Comparison of ENCODE assay signal across 12 mouse cellular contexts in genomic region chr11:62220756-62221510, GRCm38 (mm10). TPM values are rescaled to one million over a fixed set of nuclear protein-coding genes. Genes with fewer than 3 reads are reported as not detected.
DNase-seq lines count a peak whose midpoint lies in the region; ATAC-seq and TF ChIP-seq lines count a peak whose summit lies in the region.
"Had no signal": no experiment of that assay in that cellular context is flagged by ENCODE, and none has a peak within 500 bp of the region (broad histone marks: within the 10 kb centered on the region; RNA-seq: fewer than 3 reads in every experiment).

No protein-coding gene starts in this region.

- H3K4me3 ChIP-seq in liver, adult 2 months (ENCODE audit: insufficient read depth, low read depth, low read length) = no peak overlapping the region
- no peak overlapping the region for H3K4me3 ChIP-seq in myocyte
- no peak overlapping the region for H3K4me3 ChIP-seq in forebrain, embryonic 15.5 days
- H3K4me3 ChIP-seq: neural tube, embryonic 12.5 days had no signal

- H3K9me3 ChIP-seq in forebrain, embryonic 15.5 days = no peaks in the 10 kb centered on the region
- H3K9me3 ChIP-seq: G1E; neural tube, embryonic 12.5 days had no signal

- peak; percentile 34 for ATAC-seq in granulocyte monocyte progenitor cell, adult 5-6 weeks (replicated peaks; ENCODE audit: poor library complexity, severe bottlenecking)
- no peak for ATAC-seq in forebrain, embryonic 15.5 days (replicated peaks)
- ATAC-seq: forebrain, embryonic 16.5 days; hindbrain, embryonic 16.5 days had no signal

- WGBS in liver, adult 2 months = 83% methylated on average over 7 of the region's 7 CpGs
- 85% methylated on average over 7 of the region's 7 CpGs for WGBS in forebrain, embryonic 15.5 days

- DNase-seq in liver, adult 2 months (ENCODE audit: extremely low read depth, low read depth, low spot score) = peak; percentile 16
- DNase-seq in liver = no peak
- DNase-seq in heart, postnatal 4 days = peak; percentile 24
- no peak for DNase-seq in thymus, postnatal 36 days
- DNase-seq: adrenal gland, adult 8-10 months had no signal

- H3K79me2 ChIP-seq in liver, adult 2 months (ENCODE audit: control insufficient read depth, insufficient read depth, low read length) = no peaks in the 10 kb centered on the region
- H3K79me2 ChIP-seq in myocyte (ENCODE audit: control insufficient read depth, insufficient read depth) = no peaks in the 10 kb centered on the region

- H3K9ac ChIP-seq in liver, adult 2 months (ENCODE audit: low read depth, low read length) = no peak overlapping the region
- H3K9ac ChIP-seq in forebrain, embryonic 15.5 days (replicated peaks) = no peak overlapping the region
- H3K9ac ChIP-seq: neural tube, embryonic 12.5 days had no signal

- no peaks in the 10 kb centered on the region for H3K27me3 ChIP-seq in liver, adult 2 months (ENCODE audit: control insufficient read depth, insufficient read depth, low read length)
- no peaks in the 10 kb centered on the region for H3K27me3 ChIP-seq in myocyte (ENCODE audit: control insufficient read depth, insufficient read depth, insufficient read length)
- no peaks in the 10 kb centered on the region for H3K27me3 ChIP-seq in forebrain, embryonic 15.5 days
- H3K27me3 ChIP-seq: neural tube, embryonic 12.5 days had no signal

- H3K27ac ChIP-seq in liver, adult 2 months (replicated peaks; ENCODE audit: insufficient read depth, low read depth, low read length) = no peak overlapping the region
- no peak overlapping the region for H3K27ac ChIP-seq in forebrain, embryonic 15.5 days (replicated peaks)
- H3K27ac ChIP-seq: neural tube, embryonic 12.5 days had no signal

- no peak for TF ChIP-seq POLR2A in liver, adult 2 months (IDR thresholded peaks at IDR 0.05; ENCODE audit: extremely low read depth, insufficient read depth, low read length)
- no peak for TF ChIP-seq POLR2A in myocyte (IDR thresholded peaks at IDR 0.05; ENCODE audit: insufficient read length, low read depth)

- H3ac ChIP-seq in myocyte (ENCODE audit: control insufficient read depth, insufficient read length) = no peak overlapping the region

- H3K4me1 ChIP-seq in liver, adult 2 months (ENCODE audit: control insufficient read depth, insufficient read depth, low read length) = 0 out of 2 replicates have a peak, but pooled peaks cover 1% of the 10 kb centered on the region
- no peaks in the 10 kb centered on the region for H3K4me1 ChIP-seq in forebrain, embryonic 15.5 days
- H3K4me1 ChIP-seq: neural tube, embryonic 12.5 days had no signal

- peak overlapping the region; percentile 8 for H3K4me2 ChIP-seq in myocyte (ENCODE audit: low read depth)
- H3K4me2 ChIP-seq in forebrain, embryonic 15.5 days (replicated peaks) = no peak overlapping the region
- H3K4me2 ChIP-seq: neural tube, embryonic 12.5 days had no signal

- H3K36me3 ChIP-seq in liver, adult 2 months (ENCODE audit: control insufficient read depth, insufficient read depth, low read length) = no peaks in the 10 kb centered on the region
- no peaks in the 10 kb centered on the region for H3K36me3 ChIP-seq in myocyte (ENCODE audit: control insufficient read depth, insufficient read depth)
- no peaks in the 10 kb centered on the region for H3K36me3 ChIP-seq in forebrain, embryonic 15.5 days

- TF ChIP-seq CTCF in liver, adult 2 months (IDR thresholded peaks at IDR 0.05; ENCODE audit: low read depth, low read length) = no peak

TF ChIP-seq in myocyte, 11 proteins besides CTCF, POLR2A, EP300 and RAD21:
- TF ChIP-seq MAX (IDR thresholded peaks at IDR 0.05; ENCODE audit: low read depth) (no peak), CEBPB (IDR thresholded peaks at IDR 0.05; ENCODE audit: insufficient read depth, poor library complexity, severe bottlenecking) (no peak), MYOD1 (IDR thresholded peaks at IDR 0.05; ENCODE audit: control insufficient read depth in 1 of 3, insufficient read length in 2 of 3, low read depth in 2 of 3) (no peak), SRF (IDR thresholded peaks at IDR 0.05; ENCODE audit: control insufficient read depth, insufficient read length, low read depth) (no peak), TCF12 (IDR thresholded peaks at IDR 0.05; ENCODE audit: insufficient read depth, poor library complexity, severe bottlenecking) (no peak), TCF3 (IDR thresholded peaks at IDR 0.05; ENCODE audit: insufficient read length, low read depth) (no peak), E2F4 (IDR thresholded peaks at IDR 0.05; ENCODE audit: insufficient read depth) (no peak), REST (IDR thresholded peaks at IDR 0.05; ENCODE audit: insufficient read depth, insufficient read length) (no peak), MYOG (IDR thresholded peaks at IDR 0.05; ENCODE audit: control insufficient read depth in 1 of 3, insufficient read depth in 1 of 3, insufficient read length in 2 of 3, low read depth in 2 of 3) (no peak), POLR2AphosphoS2 (IDR thresholded peaks at IDR 0.05; ENCODE audit: insufficient read length, low read depth) (no peak), USF1 (IDR thresholded peaks at IDR 0.05; ENCODE audit: low read depth) (no peak)

RNA-seq across cellular contexts. Expression of gene Adora2b, which starts 27.9 kb away (rescaled TPM):
- 0.07 TPM in 1 of 2 replicates, not detected in the other for total RNA-seq in liver, adult 2 months (2014; rRNA removed)
- 0.07 and 0.11 TPM in 2 replicates for polyA plus RNA-seq in liver, adult 2 months (2012; rRNA removed)
- 0.79 and 1.0 TPM in 2 replicates for total RNA-seq in granulocyte monocyte progenitor cell, adult 5-6 weeks (2014; fragmentation: Nextera tagmentation)
- total RNA-seq in granulocyte monocyte progenitor cell, adult 5-6 weeks (2017) = 0.26 and 0.46 TPM in 2 replicates
- total RNA-seq in heart, postnatal 4 days (2021) = under 1 TPM; 0.41 to 0.91 TPM
- polyA plus RNA-seq in myocyte (2012; fragmentation: generic; extraction: Trizol) = 6.6 TPM
- 2.2 and 2.4 TPM in 2 replicates for polyA plus RNA-seq in forebrain, embryonic 15.5 days (2015; fragmentation: Nextera tagmentation; extraction: Ambion mirVana)

Comparison
In these comparisons a context has a peak if more than half of its experiments do, and no peak if none do; other contexts are left out.
1. DNase-seq: peak in liver, adult 2 months (single experiment) and heart, postnatal 4 days (single experiment); none in liver (single experiment) and thymus, postnatal 36 days (0 of 2).